Mouse (Mus musculus): ENCODE results near the gene Schip1.
A peak's percentile ranks its signal among the peaks of the same experiment; 100 is the strongest.

The Schip1 gene

DNA sequence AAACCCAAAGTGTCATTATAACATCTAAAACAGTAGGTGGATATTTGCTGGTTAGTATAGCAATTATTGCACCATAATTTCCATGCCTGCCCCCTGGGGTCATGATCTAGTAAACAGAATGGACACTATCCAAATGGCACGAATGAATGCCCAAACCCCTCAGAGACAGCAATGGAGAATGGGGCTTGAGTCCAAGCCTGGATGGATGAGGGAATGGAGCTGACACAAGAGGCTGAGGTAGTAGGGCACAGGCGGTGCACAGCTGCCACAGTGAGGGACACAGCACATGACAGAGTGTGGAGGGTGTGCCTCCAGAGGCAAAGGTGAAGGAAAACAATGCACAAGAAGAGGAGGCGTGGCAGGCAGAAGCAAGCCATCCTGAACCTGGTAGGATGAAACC is 207.3 kb downstream of the Schip1 start:
- DNase-seq, result no peak

DNA sequence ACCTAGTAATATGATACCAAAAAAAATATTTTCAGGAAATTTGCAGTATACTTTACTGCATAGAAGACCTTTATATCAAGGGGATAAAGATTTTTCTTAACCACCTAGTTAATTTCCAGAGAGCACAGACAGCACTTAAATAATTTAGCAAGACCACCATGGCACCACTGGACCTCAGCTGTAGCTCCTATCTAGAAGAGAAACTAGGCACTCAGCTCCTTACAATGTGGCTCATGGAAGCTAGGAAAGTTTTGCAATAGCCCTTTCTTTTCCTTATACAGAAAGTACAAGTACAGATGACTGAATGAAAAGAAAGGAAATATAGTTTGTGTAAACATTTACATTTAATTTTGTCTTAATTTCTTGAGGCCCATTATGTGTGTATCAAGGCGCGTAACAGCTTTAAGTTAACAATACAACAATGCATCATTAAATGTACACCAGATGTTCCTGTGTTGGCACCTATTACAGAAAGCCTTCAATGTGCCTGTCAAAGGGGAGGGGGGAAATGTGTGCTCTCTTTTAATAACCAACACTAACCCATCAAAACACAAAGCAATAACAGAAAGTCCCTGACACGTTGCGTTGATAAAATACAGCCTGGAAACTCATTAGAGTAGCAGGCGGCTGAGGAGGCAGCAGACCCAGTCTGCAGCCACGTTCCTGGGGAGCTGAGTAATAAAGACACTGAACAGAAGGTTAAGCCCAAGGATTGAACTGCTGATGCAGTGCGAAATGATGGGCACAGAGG is 218.4 kb downstream of the Schip1 start:
- no peak for DNase-seq

DNA sequence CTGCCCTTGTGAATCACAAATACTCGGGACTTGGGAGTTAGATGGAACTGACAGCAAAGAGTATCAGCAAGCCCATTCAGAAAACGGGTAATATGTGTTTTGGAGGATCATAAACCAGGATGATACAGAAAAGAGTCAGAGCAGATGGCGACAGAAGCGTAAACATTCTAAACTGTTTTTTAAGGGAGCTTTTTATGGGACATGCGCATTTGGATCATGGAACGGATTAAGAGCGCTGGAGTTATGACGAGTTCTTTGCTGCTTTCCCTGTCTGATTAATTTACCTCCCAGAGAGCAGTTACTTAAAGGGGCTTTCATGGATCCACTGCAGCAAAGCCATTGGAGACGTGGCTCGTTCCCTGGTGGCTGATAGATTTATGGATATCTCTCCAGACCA is 219.0 kb downstream of the Schip1 start:
- no peak for DNase-seq

DNA sequence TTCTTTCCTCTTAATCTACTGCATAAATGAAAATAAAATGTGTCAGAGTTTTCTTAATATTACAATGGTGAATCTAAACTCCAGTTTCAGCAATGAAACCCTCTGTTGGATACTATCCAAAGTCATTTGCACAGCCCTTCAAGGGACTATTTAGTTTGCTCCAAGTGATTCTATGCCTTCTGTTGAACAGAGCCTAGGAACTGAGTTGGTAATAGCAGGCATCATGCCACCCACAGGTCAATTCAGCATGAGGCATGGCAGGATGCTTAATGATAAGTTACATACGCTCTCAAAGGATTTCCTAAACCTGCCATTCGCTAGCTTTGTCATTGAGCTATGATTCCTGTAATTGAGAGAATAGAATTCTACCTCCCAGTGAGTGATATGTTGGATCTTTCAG is 219.9 kb downstream of the Schip1 start:
- no peak for DNase-seq

DNA sequence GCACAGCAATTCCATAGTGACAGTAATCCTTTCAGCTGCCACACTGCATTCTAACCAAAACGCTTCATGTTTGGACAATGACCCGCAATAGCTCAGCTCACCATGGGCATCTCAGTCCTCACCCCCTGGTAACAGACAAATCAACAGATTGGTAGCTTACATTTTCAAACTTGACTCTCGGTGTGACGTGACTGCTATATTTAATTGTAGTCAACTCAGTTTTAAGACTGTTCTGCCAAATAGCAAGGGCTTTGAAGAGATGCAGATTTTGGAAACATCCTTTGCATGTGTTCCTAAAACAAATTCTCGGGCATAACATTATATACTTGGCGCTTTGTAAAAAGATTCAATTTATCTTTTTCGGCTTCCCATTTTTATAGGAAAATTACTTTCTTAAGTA is 232.2 kb downstream of the Schip1 start:
- DNase-seq, result no peak

DNA sequence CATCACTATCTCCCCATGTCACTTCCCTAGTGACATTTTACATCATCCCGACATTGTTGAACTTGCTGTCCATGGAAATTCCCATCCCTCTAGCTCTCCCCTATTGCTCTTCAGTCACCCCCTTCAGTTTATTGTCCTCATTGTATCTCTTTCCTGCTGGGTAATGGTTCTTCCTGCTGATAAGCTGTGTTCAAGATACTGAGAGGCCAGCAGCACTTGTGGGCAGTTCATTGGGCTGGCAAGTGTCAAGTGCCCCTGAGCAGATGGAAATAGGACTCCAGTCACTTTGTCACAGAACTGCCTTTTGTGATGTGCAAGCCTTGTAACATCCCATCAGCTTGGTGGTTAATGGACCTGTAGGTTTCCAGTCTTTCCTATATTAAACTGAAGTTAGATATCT is 241.0 kb downstream of the Schip1 start:
- DNase-seq, result no peak

DNA sequence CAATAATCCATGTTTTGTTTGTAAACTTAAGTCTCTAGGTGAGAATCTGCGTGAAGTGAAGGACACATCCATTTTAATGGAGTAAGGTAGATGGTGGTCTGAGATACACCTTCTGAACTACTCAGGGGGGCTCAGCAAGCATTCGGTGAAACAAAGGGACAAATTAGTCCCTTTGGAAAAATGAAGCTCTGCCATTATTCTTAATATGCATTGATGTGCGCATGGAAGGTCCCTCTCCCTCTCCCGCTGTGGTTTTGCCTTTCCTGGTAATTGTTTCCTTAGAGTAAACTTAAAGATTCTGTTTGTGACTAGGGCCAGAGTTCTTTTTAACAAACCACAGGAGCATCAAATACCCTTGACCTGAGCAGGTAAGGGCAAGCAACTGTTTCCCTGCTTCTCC is 242.1 kb downstream of the Schip1 start:
- no peak for DNase-seq

DNA sequence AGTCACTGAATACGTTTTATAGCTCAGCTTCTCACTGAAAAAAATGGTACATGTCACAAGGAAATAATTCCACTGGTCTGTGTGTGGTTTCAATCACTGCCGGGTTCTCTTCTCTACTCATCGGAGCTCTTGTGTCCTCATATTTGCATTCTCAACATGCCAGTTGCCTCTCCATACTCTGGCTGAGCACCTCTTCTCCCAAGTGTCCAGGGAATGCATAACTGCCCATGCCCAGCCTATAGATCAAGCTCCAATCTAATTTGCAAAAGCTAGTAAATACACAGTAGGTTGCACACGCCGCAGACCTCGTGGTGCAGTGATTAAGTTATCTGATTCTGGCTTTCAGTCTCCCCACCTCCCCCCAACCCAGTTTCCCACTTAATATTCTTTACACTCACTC is 261.0 kb downstream of the Schip1 start:
- no peak for DNase-seq

DNA sequence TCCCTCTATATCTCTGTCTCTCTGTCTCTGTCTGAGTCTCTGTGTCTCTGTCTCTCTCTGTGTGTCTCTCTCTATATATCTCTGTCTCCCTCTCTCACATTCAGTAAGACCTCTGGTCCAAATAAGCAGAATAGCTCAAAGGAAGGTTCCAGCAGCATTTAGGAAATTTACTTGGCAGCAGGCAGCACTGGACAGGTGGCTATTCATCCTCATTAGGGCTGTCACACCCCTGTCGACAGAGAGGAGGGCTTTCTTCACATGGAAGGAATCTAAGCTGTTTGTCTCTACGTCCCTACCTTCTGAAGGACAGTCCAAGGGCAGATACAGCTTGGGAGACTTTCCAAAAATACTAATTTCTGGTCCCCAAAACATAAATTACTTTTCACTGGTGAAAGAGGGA is 267.9 kb downstream of the Schip1 start:
- DNase-seq, result peak; percentile 19 to 32

DNA sequence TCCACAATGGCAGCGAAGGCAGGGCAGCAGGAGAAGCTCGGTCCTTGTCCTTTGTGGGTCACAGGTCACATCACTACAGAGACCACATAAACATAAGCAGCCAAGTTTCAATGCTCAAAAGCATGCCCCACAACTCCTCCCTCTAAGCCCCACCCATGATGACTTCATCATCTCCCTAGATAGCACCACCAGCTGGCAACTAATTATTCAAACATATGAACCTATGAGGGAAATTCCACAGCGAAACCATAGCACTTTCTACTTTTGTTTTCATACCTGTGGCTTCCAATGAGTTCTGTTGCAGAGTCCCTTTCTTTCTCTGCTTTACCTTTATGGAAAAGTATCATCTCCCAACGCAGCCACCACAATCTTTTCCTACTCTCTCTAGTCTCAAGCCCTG is 270.9 kb downstream of the Schip1 start:
- DNase-seq, result no peak

DNA sequence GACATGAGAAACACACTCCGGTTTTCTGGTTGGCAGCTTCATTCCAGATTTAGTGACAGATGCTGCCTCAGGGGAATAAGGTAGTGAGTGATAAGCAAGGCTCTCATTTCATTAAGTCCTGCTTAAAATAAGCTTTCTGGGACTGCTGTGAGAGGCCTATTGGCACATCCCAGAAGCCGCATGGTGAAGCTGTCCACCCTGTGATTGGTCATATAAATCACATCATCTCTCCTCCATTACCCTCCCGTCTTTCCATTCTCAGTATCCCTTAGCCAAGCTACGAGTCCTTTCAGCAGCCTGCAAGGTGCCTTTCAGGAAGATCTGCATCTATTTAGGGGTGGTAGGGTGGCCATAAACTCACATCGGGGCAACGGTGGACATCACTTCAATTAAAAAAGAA is 286.0 kb downstream of the Schip1 start:
- DNase-seq, result no peak

DNA sequence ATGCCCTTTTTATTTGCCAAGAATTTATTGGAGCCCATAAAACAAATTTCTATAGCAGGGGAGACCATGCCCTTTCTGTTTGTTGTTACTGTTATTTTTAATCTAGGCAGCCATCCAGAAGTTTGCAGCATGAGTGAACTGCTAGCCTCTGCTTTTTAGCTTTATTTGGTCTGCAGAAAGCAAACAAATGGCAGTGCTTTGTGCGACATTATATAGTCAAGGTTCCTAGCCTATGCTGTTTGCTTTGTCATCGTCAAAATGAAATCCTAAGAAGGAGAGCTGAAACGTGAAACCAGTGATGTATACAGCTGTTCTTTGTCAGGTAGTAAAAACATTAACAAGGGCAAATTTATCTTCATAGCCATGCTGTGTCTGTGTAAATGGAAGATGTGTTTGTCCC is 286.9 kb downstream of the Schip1 start:
- no peak for DNase-seq

DNA sequence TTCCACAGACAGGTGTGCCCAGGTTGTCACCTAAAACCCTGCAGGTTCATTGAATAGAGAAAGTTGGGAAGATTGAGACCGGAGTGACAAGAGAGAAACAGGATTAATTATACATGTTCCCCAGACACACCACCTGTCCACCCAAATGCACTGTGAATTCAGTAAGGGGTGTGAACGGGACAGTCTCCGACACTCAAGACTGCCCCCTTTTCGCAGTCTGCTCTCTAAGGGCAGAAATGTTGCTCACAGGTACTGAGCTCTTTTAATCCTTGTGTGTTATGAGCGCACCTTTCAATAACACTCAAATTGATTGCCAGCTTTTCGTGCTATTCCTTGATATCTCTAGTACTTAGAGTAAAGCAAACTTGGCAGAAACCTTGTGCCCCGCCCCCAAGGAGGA is 288.4 kb downstream of the Schip1 start:
- no peak for DNase-seq

DNA sequence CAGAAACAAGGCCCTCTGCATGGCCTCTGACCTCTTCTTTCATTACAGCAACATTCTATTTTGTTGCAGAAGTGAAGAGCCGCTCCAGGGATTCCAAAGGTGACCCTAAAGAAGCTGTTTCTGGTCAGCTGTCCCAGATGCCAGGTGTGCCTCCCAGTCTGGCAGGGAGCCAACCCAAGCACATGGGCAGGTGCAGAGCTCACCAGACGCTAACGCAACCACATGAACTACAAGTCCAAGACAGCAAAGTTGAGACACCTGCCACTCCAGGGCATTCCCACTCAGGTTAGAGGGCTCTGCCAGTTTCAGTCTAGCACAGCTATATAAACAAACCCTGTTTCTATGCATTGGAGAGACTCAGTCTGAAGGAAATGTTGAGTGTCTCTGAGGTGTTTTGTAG is 288.9 kb downstream of the Schip1 start:
- DNase-seq, result peak in 1 of 2 experiments; percentile 21

DNA sequence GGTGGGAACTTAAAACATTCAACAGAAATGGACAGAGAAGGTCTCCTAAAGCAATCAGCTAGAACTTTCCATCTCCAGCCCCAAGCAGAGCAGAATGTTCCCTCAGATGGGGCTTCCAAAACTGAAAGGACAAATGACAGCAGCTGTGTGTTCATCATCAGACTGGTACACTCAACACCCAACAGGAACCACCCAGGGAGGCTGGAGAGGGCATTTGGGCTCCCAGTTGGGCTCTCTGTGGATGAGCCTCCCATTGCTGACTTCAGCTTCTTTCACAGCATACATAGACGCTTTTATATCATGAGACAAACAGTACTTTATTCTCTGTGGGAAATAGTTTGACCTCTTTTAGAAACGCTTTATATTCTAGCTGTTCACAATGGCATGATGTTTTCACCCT is 291.9 kb downstream of the Schip1 start:
- no peak for DNase-seq

DNA sequence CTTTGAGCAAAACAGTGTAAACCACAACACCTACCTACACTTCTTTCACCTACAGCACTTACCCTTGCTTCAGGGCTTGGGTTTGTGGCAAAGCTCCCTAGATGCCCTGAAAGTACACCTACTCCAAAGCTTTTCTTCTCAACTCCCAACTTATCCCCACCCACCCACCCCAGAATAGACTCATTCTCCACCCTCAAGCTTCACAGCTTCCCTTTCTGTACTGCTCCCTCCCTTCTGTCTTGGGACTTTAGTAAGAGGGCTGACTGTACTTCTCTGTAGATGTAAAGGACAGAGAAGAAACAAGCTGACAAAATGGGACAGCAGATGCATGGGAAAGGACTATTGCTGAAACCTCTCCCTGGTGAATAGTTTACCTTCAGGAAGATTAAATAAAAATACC is 303.4 kb downstream of the Schip1 start:
- DNase-seq, result no peak

DNA sequence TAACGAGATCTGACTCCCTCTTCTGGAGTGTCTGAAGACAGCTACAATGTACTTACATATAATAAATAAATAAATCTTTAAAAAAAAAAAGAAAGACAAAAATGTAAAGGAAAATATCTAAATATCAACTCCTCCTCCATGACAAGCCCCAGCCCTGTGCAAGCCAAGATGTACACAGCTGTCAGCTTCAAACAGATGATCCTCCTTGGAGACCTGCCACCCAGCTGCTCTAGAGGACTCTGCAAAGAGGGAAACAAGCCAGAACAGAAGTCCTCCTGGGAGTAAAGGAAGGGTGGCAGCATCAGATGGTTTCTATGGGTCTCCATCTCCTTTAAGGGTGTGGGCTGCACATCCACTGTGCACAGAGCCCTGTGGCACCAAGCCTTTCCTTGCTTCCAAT is 308.3 kb downstream of the Schip1 start:
- no peak for DNase-seq

DNA sequence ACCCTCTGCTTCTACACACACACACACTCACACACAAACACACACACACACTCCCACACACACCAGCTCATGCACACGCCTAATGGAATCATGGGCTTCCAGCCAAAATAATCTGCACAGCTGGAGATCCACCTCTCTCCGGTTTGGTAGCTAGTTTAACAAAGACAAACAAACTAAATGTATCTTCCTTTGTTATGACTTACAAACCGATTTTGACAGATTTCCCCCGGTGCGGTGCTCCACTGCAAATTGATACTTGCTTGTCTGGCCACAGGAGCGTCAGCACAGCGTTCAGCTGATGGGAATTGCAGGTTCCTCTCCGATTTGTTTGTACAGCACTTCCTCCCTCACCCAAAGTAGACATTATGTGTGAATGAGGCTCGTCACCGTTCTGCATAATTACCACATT is 310.5 kb downstream of the Schip1 start:
- no peak for DNase-seq

DNA sequence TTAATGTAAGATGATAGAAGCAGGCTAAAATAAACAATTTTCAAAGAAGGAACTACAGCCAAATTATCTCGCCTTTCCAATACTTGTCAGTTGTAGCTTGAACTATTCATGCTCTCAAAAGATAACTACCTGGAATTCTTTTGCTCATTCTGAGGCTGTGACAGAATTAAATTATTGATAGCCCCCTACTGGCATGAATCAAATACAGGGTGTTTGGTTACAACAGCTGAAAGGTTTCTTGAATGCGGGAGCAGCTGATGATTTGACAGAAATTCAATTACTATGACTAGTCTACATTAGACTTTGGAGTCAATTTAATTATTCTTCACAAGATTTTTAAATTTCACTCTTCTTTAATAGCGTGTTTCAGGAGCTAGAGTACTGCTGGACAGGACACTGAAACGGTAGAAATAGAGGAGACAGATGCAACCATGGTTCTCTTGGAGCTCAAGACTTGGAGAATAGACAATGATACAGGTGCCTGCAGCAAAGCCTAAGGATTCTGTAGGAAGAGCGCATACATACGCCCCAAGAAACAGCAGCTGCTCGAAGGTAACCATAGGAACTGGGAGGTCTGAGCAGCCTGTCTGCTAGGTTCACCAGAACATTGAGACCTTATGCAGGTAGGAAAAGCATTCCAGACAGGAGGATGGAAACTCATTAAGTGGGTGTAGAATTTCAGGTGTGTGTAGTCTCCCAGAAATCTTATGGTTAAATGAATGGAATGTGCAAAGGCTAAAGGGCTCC is 313.0 kb downstream of the Schip1 start:
- no peak for DNase-seq

DNA sequence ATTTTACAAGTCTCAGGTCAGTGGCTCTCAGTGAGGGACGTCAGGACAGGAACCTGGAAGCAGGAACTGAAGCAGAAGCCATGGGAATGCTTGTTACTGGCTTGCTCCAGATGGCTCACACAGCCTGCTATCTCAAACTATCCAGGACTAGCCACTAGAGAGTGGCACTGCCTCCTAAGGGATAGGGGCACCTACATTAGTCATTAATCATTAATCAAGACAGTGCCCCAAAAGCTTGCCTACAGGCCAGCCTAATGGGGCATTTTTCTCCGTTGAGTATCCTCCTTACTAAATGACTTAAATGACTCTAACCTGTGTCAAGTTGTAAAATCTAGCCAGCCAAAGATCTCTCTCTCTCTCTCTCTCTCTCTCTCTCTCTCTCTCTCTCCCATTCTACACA is 314.2 kb downstream of the Schip1 start:
- DNase-seq, result no peak

DNA sequence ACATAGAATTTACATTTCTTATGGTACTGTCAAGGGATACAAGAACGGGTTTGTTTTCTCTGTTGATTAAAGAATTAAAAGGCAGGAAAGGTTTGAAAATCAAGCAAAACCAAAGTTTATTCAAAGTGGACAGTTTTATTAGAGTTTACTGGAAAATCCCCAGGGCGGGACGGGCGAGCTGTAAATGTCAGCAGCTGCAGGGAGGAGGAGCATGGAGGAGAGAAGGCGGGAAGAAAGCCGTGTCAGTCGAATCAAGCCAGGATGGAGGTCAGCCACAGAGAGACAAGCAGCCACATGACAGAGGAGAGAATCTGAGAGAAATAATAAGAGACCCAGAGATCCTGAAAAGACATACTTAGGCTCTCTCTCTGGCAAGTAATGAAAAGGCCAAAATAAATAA is 314.6 kb downstream of the Schip1 start:
- DNase-seq, result no peak

DNA sequence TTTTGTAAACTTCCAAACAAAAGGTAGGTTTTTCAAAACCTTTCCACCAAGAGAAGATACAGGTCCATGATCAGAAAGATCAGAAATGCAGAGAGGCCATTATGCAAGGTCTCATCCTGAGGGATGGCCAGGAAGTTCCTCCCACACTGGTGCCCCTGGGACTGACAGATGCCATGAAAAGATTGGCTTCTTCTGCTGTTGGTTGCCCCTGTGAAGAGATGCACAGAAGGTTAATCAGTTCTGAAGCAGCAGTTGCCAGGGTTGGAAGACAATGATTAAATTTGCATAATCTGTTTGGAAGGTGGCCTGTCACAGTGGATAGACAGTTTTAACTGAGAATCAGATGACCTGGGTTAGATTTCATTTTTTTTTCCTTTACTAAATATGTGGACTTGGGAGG is 319.1 kb downstream of the Schip1 start:
- DNase-seq, result peak in 1 of 2 experiments; percentile 26

DNA sequence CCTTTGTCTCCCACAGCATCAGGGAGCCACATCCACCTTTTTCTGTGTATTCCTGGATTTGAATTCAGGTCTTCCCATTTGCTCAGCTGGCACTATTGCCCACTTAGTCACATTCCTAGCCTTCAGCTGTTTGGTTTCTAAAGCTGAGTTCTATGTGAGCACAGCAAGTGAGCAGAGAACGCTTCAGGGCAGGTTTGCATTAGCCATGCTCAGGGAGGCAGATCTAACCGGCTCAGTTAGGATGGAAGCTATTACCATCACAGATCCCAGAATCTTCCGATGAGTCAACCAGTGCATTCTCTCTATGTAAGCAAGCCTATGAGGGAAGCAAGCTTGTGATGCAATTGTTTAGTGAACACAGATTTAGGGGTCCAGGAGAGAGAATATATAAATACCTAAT is 320.9 kb downstream of the Schip1 start:
- DNase-seq, result no peak

DNA sequence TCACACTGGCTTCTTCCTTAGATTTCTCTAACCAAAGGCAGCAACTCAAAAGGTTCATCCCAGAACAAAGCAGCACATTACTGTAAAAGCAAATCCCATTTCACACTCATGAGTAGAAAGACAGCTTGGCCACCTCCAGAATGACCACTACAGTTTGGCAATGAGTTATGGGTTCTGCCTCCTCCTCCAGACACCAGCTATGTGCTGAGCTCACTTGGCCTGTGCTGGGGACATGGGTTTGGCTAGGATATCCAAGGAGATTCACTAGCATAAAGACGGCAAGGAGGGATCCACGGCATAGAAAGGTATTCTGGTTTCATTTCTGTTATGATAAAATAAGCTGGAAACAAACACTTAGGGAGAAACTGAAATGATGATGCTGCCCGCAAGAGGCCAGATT is 323.4 kb downstream of the Schip1 start:
- DNase-seq, result no peak

DNA sequence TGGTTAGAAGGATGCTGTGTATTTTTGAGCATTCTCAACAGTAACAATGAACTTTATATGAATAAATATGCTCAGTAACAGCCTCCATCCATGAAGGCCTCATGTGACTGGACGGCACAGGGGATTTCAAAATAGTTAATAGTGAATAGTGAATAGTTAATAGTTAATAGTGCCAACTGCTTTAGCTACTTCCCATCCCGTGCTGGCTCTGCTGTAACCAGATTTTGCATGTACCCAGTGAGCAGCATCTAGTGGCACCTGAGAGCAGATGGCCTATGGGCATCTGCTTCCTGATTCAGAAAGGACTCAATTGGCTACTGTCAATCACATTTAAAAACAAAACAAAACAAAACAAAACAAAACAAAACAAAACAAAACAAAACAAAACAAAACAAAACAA is 329.0 kb downstream of the Schip1 start:
- DNase-seq, result no peak
